Comparison of ENCODE assay signal across 8 mouse cellular contexts in genomic region chr10:119830388-119830956, GRCm38 (mm10).
A peak's percentile ranks its signal among the peaks of the same experiment; 100 is the strongest.
DNase-seq lines count a peak whose midpoint lies in the region; ATAC-seq and TF ChIP-seq lines count a peak whose summit lies in the region.
"Had no signal": no experiment of that assay in that cellular context is flagged by ENCODE, and none has a peak within 500 bp of the region (broad histone marks: within the 10 kb centered on the region; RNA-seq: fewer than 3 reads in every experiment).

No protein-coding gene starts in this region.

- no peak overlapping the region for H3K4me2 ChIP-seq in lung, postnatal 0 days (replicated peaks; ENCODE audit: low read depth, low read length)
- H3K4me2 ChIP-seq: liver, embryonic 15.5 days had no signal

- H3K4me3 ChIP-seq in lung, postnatal 0 days (ENCODE audit: low read depth, low read length) = no peak overlapping the region
- H3K4me3 ChIP-seq: liver, embryonic 15.5 days had no signal

- WGBS in lung, postnatal 0 days = 63% methylated on average over 6 of the region's 6 CpGs

- peak; percentile 25 for DNase-seq in layer of hippocampus, adult 11-12 months (ENCODE audit: low spot score)
- DNase-seq in layer of hippocampus, adult 8-10 months (ENCODE audit: low spot score in 2 of 2) = no peak
- peak; percentile 46 for DNase-seq in Muller cell, postnatal 12 days (ENCODE audit: inconsistent ontology term)
- peak; percentile 71 for DNase-seq in adrenal gland, postnatal 14 days
- DNase-seq in lung, postnatal 0 days (ENCODE audit: low spot score) = peak; percentile 26
- DNase-seq in thymus, postnatal 25 days = no peak
- no peak for DNase-seq in embryo, embryonic 9.5 days (ENCODE audit: extremely low spot score)

- no peaks in the 10 kb centered on the region for H3K9me3 ChIP-seq in lung, postnatal 0 days (ENCODE audit: low read length)
- H3K9me3 ChIP-seq: liver, embryonic 15.5 days had no signal

- no peaks in the 10 kb centered on the region for H3K27me3 ChIP-seq in lung, postnatal 0 days (replicated peaks; ENCODE audit: insufficient read depth, low read length)
- H3K27me3 ChIP-seq: liver, embryonic 15.5 days had no signal

- no peaks in the 10 kb centered on the region for H3K36me3 ChIP-seq in lung, postnatal 0 days (ENCODE audit: insufficient read depth, low read length)
- H3K36me3 ChIP-seq: liver, embryonic 15.5 days had no signal

- no peak for TF ChIP-seq EP300 in lung, postnatal 0 days (IDR thresholded peaks at IDR 0.05)

- no peaks in the 10 kb centered on the region for H3K4me1 ChIP-seq in lung, postnatal 0 days (ENCODE audit: insufficient read depth, low read depth, low read length)
- H3K4me1 ChIP-seq: liver, embryonic 15.5 days had no signal

- no peak for TF ChIP-seq CTCF in lung, postnatal 0 days (IDR thresholded peaks at IDR 0.05)

- no peak overlapping the region for H3K9ac ChIP-seq in lung, postnatal 0 days (replicated peaks; ENCODE audit: low read depth)
- H3K9ac ChIP-seq: liver, embryonic 15.5 days had no signal

- no peak overlapping the region for H3K27ac ChIP-seq in lung, postnatal 0 days (ENCODE audit: low read length)
- H3K27ac ChIP-seq: liver, embryonic 15.5 days had no signal

- no peak for ATAC-seq in lung, postnatal 0 days

Comparison
In these comparisons a context has a peak if more than half of its experiments do, and no peak if none do; other contexts are left out.
1. DNase-seq: peak in layer of hippocampus, adult 11-12 months (single experiment), Muller cell, postnatal 12 days (single experiment), adrenal gland, postnatal 14 days (single experiment) and lung, postnatal 0 days (single experiment); none in layer of hippocampus, adult 8-10 months (0 of 2), thymus, postnatal 25 days (single experiment) and embryo, embryonic 9.5 days (single experiment).